Mouse (Mus musculus) heart, postnatal 0 days (tissue): ENCODE results near the gene Nab2.

ENCODE experiments used
- CTCF ChIP-seq: IDR thresholded peaks from 2 replicates; pipeline ENCODE4 v1.5.1; 2016; ENCODE audit warnings: antibody characterized with exemption, control low read depth, low read depth
- EP300 ChIP-seq: IDR thresholded peaks from 2 replicates; pipeline ENCODE4 v1.6.1; 2016; ENCODE audit warnings: antibody characterized with exemption, low read depth

- TF ChIP-seq CTCF (peak; percentile 88), EP300 (no peak; the same call in 1 of the 2 replicates)
Observed at GRCm38 (mm10) chr10:127641861-127642771, 26.3 kb downstream of the Nab2 start.
